Mouse (Mus musculus): ENCODE measurements around the gene Asphd2. TPM values are rescaled to one million over a fixed set of nuclear protein-coding genes. Genes with fewer than 3 reads are reported as not detected.

Gene Asphd2
- polyA plus RNA-seq, 1 experiment from 2014 or later = 1.7 TPM

- no peak for ATAC-seq (ENCODE audit: insufficient number of reproducible peaks, insufficient read depth, low FRiP score, low read depth)
- H3K9ac ChIP-seq (ENCODE audit: low read length) = no peak overlapping the region
- 55% methylated on average over 27 of the region's 27 CpGs for WGBS
Measured at GRCm38 (mm10) chr5:112391676-112392323, 2.9 kb downstream of the Asphd2 start.

DNA sequence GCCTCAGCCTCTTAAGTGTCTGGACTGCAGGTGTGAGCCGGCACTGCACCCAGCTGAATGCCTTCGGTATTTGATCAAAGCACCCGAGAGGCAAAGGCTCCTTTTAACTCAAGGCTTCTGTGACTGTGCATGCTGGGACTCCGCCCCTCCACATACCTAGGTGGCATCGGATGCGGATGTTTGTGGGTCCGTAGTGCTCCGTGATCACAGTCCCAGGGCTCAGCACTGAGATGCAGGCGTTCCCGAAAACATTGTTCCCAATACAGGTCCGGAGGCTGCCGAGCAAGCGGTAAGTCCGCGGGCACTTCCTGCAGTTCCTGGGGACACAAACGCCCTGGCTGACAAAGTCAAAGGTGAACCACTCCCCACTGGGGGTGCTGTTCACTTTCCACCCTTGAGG lies 3.7 kb downstream of the Asphd2 start:
- Histone ChIP-seq H3K9me3 (ENCODE audit: control insufficient read depth, low read length) (no peaks in the 10 kb centered on the region), H3K4me1 (ENCODE audit: control insufficient read depth in 2 of 2, insufficient read depth in 2 of 2, low read length in 2 of 2) (no peaks in the 10 kb centered on the region), H3K9ac (ENCODE audit: low read length) (no peak overlapping the region), H3K36me3 (ENCODE audit: control insufficient read depth, insufficient read depth, low read length) (no peaks in the 10 kb centered on the region), H3K4me3 (ENCODE audit: control insufficient read depth in 1 of 2, insufficient read depth in 1 of 2, low read depth in 1 of 2, low read length in 2 of 2) (no peak overlapping the region), H3K27ac (replicated peaks in 1 of 2; ENCODE audit: control insufficient read depth in 1 of 2, insufficient read depth in 1 of 2, low read depth in 2 of 2, low read length in 2 of 2) (no peak overlapping the region), H3K4me2 (ENCODE audit: low read length) (no peak overlapping the region), H3K27me3 (ENCODE audit: control insufficient read depth, insufficient read depth, low read length) (peaks cover 74% of the 10 kb centered on the region)
- ATAC-seq (ENCODE audit: insufficient number of reproducible peaks, insufficient read depth, low FRiP score, low read depth) = no peak
- WGBS = 41% methylated on average over 16 of the region's 16 CpGs

More at GRCm38 (mm10) chr5:112391676-112392323, 2.9 kb downstream of the Asphd2 start:
- Histone ChIP-seq H3K4me2 (ENCODE audit: low read length) (no peak overlapping the region), H3K27me3 (ENCODE audit: control insufficient read depth, insufficient read depth, low read length) (peaks cover 82% of the 10 kb centered on the region), H3K4me3 (ENCODE audit: control insufficient read depth in 1 of 2, insufficient read depth in 1 of 2, low read depth in 1 of 2, low read length in 2 of 2) (no peak overlapping the region), H3K9me3 (ENCODE audit: control insufficient read depth, low read length) (no peaks in the 10 kb centered on the region), H3K27ac (replicated peaks in 1 of 2; ENCODE audit: control insufficient read depth in 1 of 2, insufficient read depth in 1 of 2, low read depth in 2 of 2, low read length in 2 of 2) (no peak overlapping the region), H3K4me1 (ENCODE audit: control insufficient read depth in 2 of 2, insufficient read depth in 2 of 2, low read length in 2 of 2) (no peaks in the 10 kb centered on the region), H3K36me3 (ENCODE audit: control insufficient read depth, insufficient read depth, low read length) (no peaks in the 10 kb centered on the region)

- Histone ChIP-seq H3K36me3 (ENCODE audit: control insufficient read depth, insufficient read depth, low read length) (no peaks in the 10 kb centered on the region), H3K4me2 (ENCODE audit: low read length) (no peak overlapping the region), H3K4me1 (ENCODE audit: control insufficient read depth in 2 of 2, insufficient read depth in 2 of 2, low read length in 2 of 2) (no peaks in the 10 kb centered on the region), H3K27ac (replicated peaks in 1 of 2; ENCODE audit: control insufficient read depth in 1 of 2, insufficient read depth in 1 of 2, low read depth in 2 of 2, low read length in 2 of 2) (no peak overlapping the region), H3K9ac (ENCODE audit: low read length) (no peak overlapping the region), H3K27me3 (ENCODE audit: control insufficient read depth, insufficient read depth, low read length) (peaks cover 58% of the 10 kb centered on the region), H3K9me3 (ENCODE audit: control insufficient read depth, low read length) (no peaks in the 10 kb centered on the region), H3K4me3 (ENCODE audit: control insufficient read depth in 1 of 2, insufficient read depth in 1 of 2, low read depth in 1 of 2, low read length in 2 of 2) (no peak overlapping the region)
- 73% methylated on average over 9 of the region's 9 CpGs for WGBS
- ATAC-seq (ENCODE audit: insufficient number of reproducible peaks, insufficient read depth, low FRiP score, low read depth) = no peak
Measured at GRCm38 (mm10) chr5:112389352-112389751, 5.3 kb downstream of the Asphd2 start.

DNA sequence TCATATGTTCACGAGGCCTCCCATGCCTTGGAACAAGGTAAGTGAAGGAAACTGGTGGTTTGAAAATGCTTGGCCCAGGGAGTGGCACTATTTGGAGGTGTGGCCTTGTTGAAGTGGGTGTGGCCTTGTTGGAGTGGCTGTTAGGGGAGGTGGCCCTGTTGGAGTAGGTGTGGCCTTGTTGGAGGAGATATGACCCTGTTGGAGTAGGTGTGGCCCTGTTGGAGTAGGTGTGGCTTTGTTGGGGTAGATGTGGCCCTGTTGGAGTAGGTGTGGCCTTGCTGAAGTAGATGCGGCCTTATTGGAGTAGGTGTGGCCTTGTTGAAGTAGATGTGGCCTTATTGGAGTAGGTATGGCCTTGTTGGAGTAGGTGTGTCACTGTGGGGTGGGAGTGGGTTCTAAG lies 8.7 kb downstream of the Asphd2 start:
- ATAC-seq (ENCODE audit: insufficient number of reproducible peaks, insufficient read depth, low FRiP score, low read depth) = no peak
- no peaks in the 10 kb centered on the region for H3K36me3 ChIP-seq (ENCODE audit: control insufficient read depth, insufficient read depth, low read length)
- H3K4me2 ChIP-seq (ENCODE audit: low read length) = no peak overlapping the region
- no peak overlapping the region for H3K27ac ChIP-seq (replicated peaks in 1 of 2; ENCODE audit: control insufficient read depth in 1 of 2, insufficient read depth in 1 of 2, low read depth in 2 of 2, low read length in 2 of 2)
- WGBS = 60% methylated on average over 2 of the region's 2 CpGs
- no peaks in the 10 kb centered on the region for H3K4me1 ChIP-seq (ENCODE audit: control insufficient read depth in 2 of 2, insufficient read depth in 2 of 2, low read length in 2 of 2)
- no peak overlapping the region for H3K9ac ChIP-seq (ENCODE audit: low read length)
- H3K4me3 ChIP-seq (ENCODE audit: control insufficient read depth in 1 of 2, insufficient read depth in 1 of 2, low read depth in 1 of 2, low read length in 2 of 2) = no peak overlapping the region
- peaks cover 24% of the 10 kb centered on the region for H3K27me3 ChIP-seq (ENCODE audit: control insufficient read depth, insufficient read depth, low read length)
- no peaks in the 10 kb centered on the region for H3K9me3 ChIP-seq (ENCODE audit: control insufficient read depth, low read length)

GRCm38 (mm10) chr5:112384805-112385472 lies 9.7 kb downstream of the Asphd2 start:
- ATAC-seq (ENCODE audit: insufficient number of reproducible peaks, insufficient read depth, low FRiP score, low read depth) = no peak
- WGBS = 86% methylated on average over 13 of the region's 13 CpGs
- Histone ChIP-seq H3K36me3 (ENCODE audit: control insufficient read depth, insufficient read depth, low read length) (no peaks in the 10 kb centered on the region), H3K27ac (replicated peaks in 1 of 2; ENCODE audit: control insufficient read depth in 1 of 2, insufficient read depth in 1 of 2, low read depth in 2 of 2, low read length in 2 of 2) (no peak overlapping the region), H3K4me1 (ENCODE audit: control insufficient read depth in 2 of 2, insufficient read depth in 2 of 2, low read length in 2 of 2) (no peaks in the 10 kb centered on the region), H3K27me3 (ENCODE audit: control insufficient read depth, insufficient read depth, low read length) (peaks cover 14% of the 10 kb centered on the region), H3K9me3 (ENCODE audit: control insufficient read depth, low read length) (no peaks in the 10 kb centered on the region), H3K4me2 (ENCODE audit: low read length) (no peak overlapping the region), H3K4me3 (ENCODE audit: control insufficient read depth in 1 of 2, insufficient read depth in 1 of 2, low read depth in 1 of 2, low read length in 2 of 2) (no peak overlapping the region), H3K9ac (ENCODE audit: low read length) (no peak overlapping the region)

- 51% methylated on average over 17 of the region's 17 CpGs for WGBS
- H3K36me3 ChIP-seq (ENCODE audit: control insufficient read depth, insufficient read depth, low read length) = peaks cover 6% of the 10 kb centered on the region; the same call in 1 of the 2 replicates
- H3K4me1 ChIP-seq (ENCODE audit: control insufficient read depth in 2 of 2, insufficient read depth in 2 of 2, low read length in 2 of 2) = no peaks in the 10 kb centered on the region
- no peak for ATAC-seq (ENCODE audit: insufficient number of reproducible peaks, insufficient read depth, low FRiP score, low read depth)
- no peaks in the 10 kb centered on the region for H3K9me3 ChIP-seq (ENCODE audit: control insufficient read depth, low read length)
- no peak overlapping the region for H3K9ac ChIP-seq (ENCODE audit: low read length)
- H3K4me3 ChIP-seq (ENCODE audit: control insufficient read depth in 1 of 2, insufficient read depth in 1 of 2, low read depth in 1 of 2, low read length in 2 of 2) = no peak overlapping the region
- no peak overlapping the region for H3K4me2 ChIP-seq (ENCODE audit: low read length)
- no peak overlapping the region for H3K27ac ChIP-seq (replicated peaks in 1 of 2; ENCODE audit: control insufficient read depth in 1 of 2, insufficient read depth in 1 of 2, low read depth in 2 of 2, low read length in 2 of 2)
- H3K27me3 ChIP-seq (ENCODE audit: control insufficient read depth, insufficient read depth, low read length) = no peaks in the 10 kb centered on the region
Measured at GRCm38 (mm10) chr5:112382641-112383330, 11.9 kb downstream of the Asphd2 start.

- 71% methylated on average over 9 of the region's 9 CpGs for WGBS
- Histone ChIP-seq H3K36me3 (ENCODE audit: control insufficient read depth, insufficient read depth, low read length) (peaks cover 6% of the 10 kb centered on the region; the same call in 1 of the 2 replicates), H3K27me3 (ENCODE audit: control insufficient read depth, insufficient read depth, low read length) (no peaks in the 10 kb centered on the region), H3K9ac (ENCODE audit: low read length) (no peak overlapping the region), H3K4me3 (ENCODE audit: control insufficient read depth in 1 of 2, insufficient read depth in 1 of 2, low read depth in 1 of 2, low read length in 2 of 2) (no peak overlapping the region), H3K9me3 (ENCODE audit: control insufficient read depth, low read length) (no peaks in the 10 kb centered on the region), H3K27ac (replicated peaks in 1 of 2; ENCODE audit: control insufficient read depth in 1 of 2, insufficient read depth in 1 of 2, low read depth in 2 of 2, low read length in 2 of 2) (no peak overlapping the region), H3K4me2 (ENCODE audit: low read length) (no peak overlapping the region), H3K4me1 (ENCODE audit: control insufficient read depth in 2 of 2, insufficient read depth in 2 of 2, low read length in 2 of 2) (no peaks in the 10 kb centered on the region)
- ATAC-seq (ENCODE audit: insufficient number of reproducible peaks, insufficient read depth, low FRiP score, low read depth) = no peak
Measured at GRCm38 (mm10) chr5:112382042-112382441, 12.6 kb downstream of the Asphd2 start.

All from heart, embryonic 14.5 days (tissue).